ENCODE assay signal across 26 mouse cellular contexts in the genomic region with DNA sequence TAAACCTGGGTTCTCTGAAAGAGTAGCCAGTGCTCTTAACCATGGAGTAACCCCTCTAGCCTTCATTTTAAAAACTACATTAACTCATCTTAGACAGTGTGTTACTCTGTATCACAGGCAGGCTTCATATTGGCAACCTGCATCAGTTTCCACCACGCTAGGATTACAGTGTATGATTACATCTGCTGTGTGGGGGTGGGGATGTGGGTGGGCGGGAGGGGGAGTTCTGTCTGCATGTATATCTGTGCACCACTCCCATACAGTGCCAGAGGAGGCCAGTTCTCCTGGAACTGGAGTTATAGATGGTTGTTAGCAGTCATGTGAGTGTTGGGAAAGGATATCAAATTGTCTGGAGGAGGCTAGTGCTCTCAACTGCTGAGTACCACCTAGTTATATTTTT. TPM values are rescaled to one million over a fixed set of nuclear protein-coding genes. Genes with fewer than 3 reads are reported as not detected.
DNase-seq lines count a peak whose midpoint lies in the region; ATAC-seq and TF ChIP-seq lines count a peak whose summit lies in the region.
"Had no signal": no experiment of that assay in that cellular context is flagged by ENCODE, and none has a peak within 500 bp of the region (broad histone marks: within the 10 kb centered on the region; RNA-seq: fewer than 3 reads in every experiment).

No protein-coding gene starts in this region.

- H3K9ac ChIP-seq in MEL (ENCODE audit: control insufficient read depth, low read depth, low read length, poor library complexity, severe bottlenecking), result no peak overlapping the region
- H3K9ac ChIP-seq in liver, embryonic 13.5 days, result peak overlapping the region; percentile 18
- no peak overlapping the region for H3K9ac ChIP-seq in stomach, embryonic 15.5 days
- H3K9ac ChIP-seq: embryonic facial prominence, embryonic 12.5 days; heart, embryonic 15.5 days; limb, embryonic 12.5 days; midbrain, embryonic 13.5 days had no signal

- 18% methylated on average over 2 of the region's 2 CpGs for WGBS in liver, embryonic 13.5 days (ENCODE audit: insufficient replicate concordance)
- 65% methylated on average over 2 of the region's 2 CpGs for WGBS in stomach, embryonic 15.5 days

- peaks cover 17 to 34% of the 10 kb centered on the region in 2 experiments for H3K4me1 ChIP-seq in MEL (ENCODE audit: control insufficient read depth in 1 of 2, insufficient read depth in 2 of 2, low read length in 2 of 2)
- H3K4me1 ChIP-seq in embryonic fibroblast, embryonic 13.5 days (ENCODE audit: control insufficient read depth, insufficient read depth, low read length), result peaks cover 8% of the 10 kb centered on the region
- peaks cover 40% of the 10 kb centered on the region for H3K4me1 ChIP-seq in liver, embryonic 13.5 days (replicated peaks)
- H3K4me1 ChIP-seq in stomach, embryonic 15.5 days, result no peaks in the 10 kb centered on the region
- H3K4me1 ChIP-seq: embryonic facial prominence, embryonic 12.5 days; forebrain, embryonic 10.5 days; heart, embryonic 15.5 days; limb, embryonic 12.5 days; midbrain, embryonic 13.5 days had no signal

- TF ChIP-seq RAD21 in MEL (IDR thresholded peaks at IDR 0.05; ENCODE audit: low read depth, low read length), result no peak

- no peak for TF ChIP-seq CTCF in MEL (IDR thresholded peaks at IDR 0.05 in 2 of 3, conservative IDR thresholded peaks at IDR 0.05 in 1 of 3; ENCODE audit: control insufficient read depth in 1 of 3, insufficient read depth in 1 of 3, low read depth in 2 of 3, low read length in 3 of 3, poor library complexity in 1 of 3, severe bottlenecking in 1 of 3)
- no peak for TF ChIP-seq CTCF in embryonic fibroblast, embryonic 13.5 days (IDR thresholded peaks at IDR 0.05; ENCODE audit: borderline replicate concordance, insufficient read depth, low read length)

- H3K79me2 ChIP-seq in MEL (ENCODE audit: control insufficient read depth, insufficient read depth, low read length, poor library complexity), result no peaks in the 10 kb centered on the region

- no peak overlapping the region for H3K4me2 ChIP-seq in liver, embryonic 13.5 days
- no peak overlapping the region for H3K4me2 ChIP-seq in stomach, embryonic 15.5 days
- H3K4me2 ChIP-seq: embryonic facial prominence, embryonic 12.5 days; heart, embryonic 15.5 days; limb, embryonic 12.5 days; midbrain, embryonic 13.5 days had no signal

- peaks cover 9 to 42% of the 10 kb centered on the region in 2 experiments for H3K36me3 ChIP-seq in MEL (ENCODE audit: control insufficient read depth in 1 of 2, insufficient read depth in 2 of 2, low read length in 2 of 2)
- H3K36me3 ChIP-seq in liver, embryonic 13.5 days, result peaks cover 34% of the 10 kb centered on the region
- H3K36me3 ChIP-seq in stomach, embryonic 15.5 days, result no peaks in the 10 kb centered on the region
- H3K36me3 ChIP-seq: heart, embryonic 15.5 days had no signal

- no peak for TF ChIP-seq POLR2A in MEL (IDR thresholded peaks at IDR 0.05; ENCODE audit: control insufficient read depth in 1 of 2, insufficient read depth in 1 of 2, low read depth in 1 of 2, low read length in 2 of 2, poor library complexity in 1 of 2)
- no peak for TF ChIP-seq POLR2A in embryonic fibroblast, embryonic 13.5 days (IDR thresholded peaks at IDR 0.05; ENCODE audit: low read depth, low read length)

- ATAC-seq in liver, embryonic 13.5 days (ENCODE audit: low read depth), result peak; percentile 89
- peak; percentile 39; the same call in 1 of the 2 replicates for ATAC-seq in stomach, embryonic 15.5 days (ENCODE audit: insufficient read depth, low FRiP score, low read depth)
- ATAC-seq: forebrain, embryonic 16.5 days; hindbrain, embryonic 16.5 days; midbrain, embryonic 13.5 days had no signal

- no peaks in the 10 kb centered on the region for H3K9me3 ChIP-seq in MEL (replicated peaks; ENCODE audit: insufficient read depth, low read length)
- H3K9me3 ChIP-seq in liver, embryonic 13.5 days (replicated peaks), result no peaks in the 10 kb centered on the region
- no peaks in the 10 kb centered on the region for H3K9me3 ChIP-seq in stomach, embryonic 15.5 days
- H3K9me3 ChIP-seq: embryonic facial prominence, embryonic 12.5 days; forebrain, embryonic 10.5 days; heart, embryonic 15.5 days; limb, embryonic 12.5 days; midbrain, embryonic 13.5 days had no signal

- TF ChIP-seq EP300 in MEL (IDR thresholded peaks at IDR 0.05; ENCODE audit: low read depth in 1 of 2, low read length in 2 of 2), result peak in 1 of 2 experiments; percentile 60; a peak in 1 of 4 replicates

- DNase-seq in MEL (ENCODE audit: low read depth, low spot score), result peak; percentile 45
- no peak for DNase-seq in liver, embryonic 13.5 days
- no peak for DNase-seq in layer of hippocampus, postnatal 36 days
- no peak for DNase-seq in adrenal gland, postnatal 14 days
- DNase-seq in adrenal gland, postnatal 36 days, result no peak
- DNase-seq: cerebellum, adult 11 months; cerebellum, adult 9-11 months; embryo, embryonic 11 days; kidney, adult 18-20 months; kidney, postnatal 4 days; lung, adult 2 months; lung, postnatal 10 days; retina, postnatal 1 day; right cerebral cortex, postnatal 14 days; thymus, postnatal 14 days had no signal

- no peak overlapping the region for H3K4me3 ChIP-seq in MEL (ENCODE audit: control insufficient read depth in 1 of 2, insufficient read depth in 1 of 2, low read depth in 2 of 2, low read length in 2 of 2)
- H3K4me3 ChIP-seq in embryonic fibroblast, embryonic 13.5 days (ENCODE audit: insufficient read depth, low read length), result no peak overlapping the region
- no peak overlapping the region for H3K4me3 ChIP-seq in liver, embryonic 13.5 days (replicated peaks)
- no peak overlapping the region for H3K4me3 ChIP-seq in stomach, embryonic 15.5 days (replicated peaks)
- H3K4me3 ChIP-seq: embryonic facial prominence, embryonic 12.5 days; forebrain, embryonic 10.5 days; heart, embryonic 15.5 days; limb, embryonic 12.5 days; midbrain, embryonic 13.5 days had no signal

- H3K27ac ChIP-seq in MEL (ENCODE audit: control insufficient read depth, low read depth, low read length), result peak overlapping the region; percentile 68
- peak overlapping the region; percentile 90 for H3K27ac ChIP-seq in embryonic fibroblast, embryonic 13.5 days (ENCODE audit: insufficient read depth, low read length)
- peak overlapping the region; percentile 73 for H3K27ac ChIP-seq in liver, embryonic 13.5 days
- no peak overlapping the region for H3K27ac ChIP-seq in stomach, embryonic 15.5 days
- H3K27ac ChIP-seq: embryonic facial prominence, embryonic 12.5 days; forebrain, embryonic 10.5 days; heart, embryonic 15.5 days; kidney, postnatal 0 days; limb, embryonic 12.5 days; macrophage; midbrain, embryonic 13.5 days had no signal

- no peaks in the 10 kb centered on the region for H3K27me3 ChIP-seq in MEL (ENCODE audit: control insufficient read depth in 1 of 2, insufficient read depth in 2 of 2, low read length in 2 of 2)
- no peaks in the 10 kb centered on the region for H3K27me3 ChIP-seq in liver, embryonic 13.5 days
- no peaks in the 10 kb centered on the region for H3K27me3 ChIP-seq in stomach, embryonic 15.5 days (replicated peaks)
- H3K27me3 ChIP-seq: embryonic facial prominence, embryonic 12.5 days; heart, embryonic 15.5 days; limb, embryonic 12.5 days; midbrain, embryonic 13.5 days had no signal

TF ChIP-seq in MEL, 35 proteins besides CTCF, POLR2A, EP300 and RAD21:
- TF ChIP-seq TBP (IDR thresholded peaks at IDR 0.05; ENCODE audit: low read depth, low read length) (0 out of 2 replicates have a peak, but pooled peaks have one; percentile 7), ETS1 (IDR thresholded peaks at IDR 0.05; ENCODE audit: low read depth, low read length) (peak; percentile 16; the same call in 1 of the 2 replicates), USF2 (IDR thresholded peaks at IDR 0.05; ENCODE audit: borderline replicate concordance in 1 of 2, insufficient read depth in 1 of 2, low read depth in 1 of 2, low read length in 2 of 2) (no peak), GATA1 (IDR thresholded peaks at IDR 0.05; ENCODE audit: low read depth, low read length) (0 out of 2 replicates have a peak, but pooled peaks have one; percentile 6), TCF12 (IDR thresholded peaks at IDR 0.05; ENCODE audit: low read depth, low read length) (peak; percentile 37; the same call in 1 of the 2 replicates), UBTF (IDR thresholded peaks at IDR 0.05; ENCODE audit: borderline replicate concordance, insufficient read depth, low read depth, low read length) (no peak)

RNA-seq across cellular contexts. Expression of a gene that starts 55.2 kb away (rescaled TPM):
- total RNA-seq in MEL (2012; rRNA removed), result 61.8 and 64.4 TPM in 2 replicates
- 10 to 100 TPM in 1 of 2 experiments, not detected in 1; 94.9 TPM for polyA plus RNA-seq in MEL (2012; ENCODE audit: insufficient read depth in 1 of 2, insufficient read length in 2 of 2, low read depth in 1 of 2, low replicate concordance in 2 of 2, missing spikeins in 1 of 2)
- polyA plus RNA-seq in embryonic fibroblast, embryonic 13.5 days (2011; ENCODE audit: insufficient read length, low read depth, missing spikeins), result 525 and 577 TPM in 2 replicates
- polyA plus RNA-seq in liver, embryonic 13.5 days (2015; fragmentation: Nextera tagmentation; extraction: Ambion mirVana), result 89.2 and 103 TPM in 2 replicates
- polyA plus RNA-seq in stomach, embryonic 15.5 days (2015; fragmentation: Nextera tagmentation; extraction: Ambion mirVana), result 144 and 153 TPM in 2 replicates
- 100 to 1,000 TPM; 119 to 137 TPM for total RNA-seq in layer of hippocampus, postnatal 36 days (2021)
- total RNA-seq in adrenal gland, postnatal 14 days (2021), result 118 and 119 TPM in 2 replicates
- 100 to 1,000 TPM in 1 of 2 experiments, 10 to 100 TPM in 1; 96.3 to 185 TPM for total RNA-seq in adrenal gland, postnatal 36 days (2021)

RNA-seq across cellular contexts. Expression of a gene that starts 55.3 kb away (rescaled TPM):
- total RNA-seq in MEL (2012; rRNA removed), result 37.3 and 40.3 TPM in 2 replicates
- 10 to 100 TPM in 1 of 2 experiments, not detected in 1; 30.0 TPM for polyA plus RNA-seq in MEL (2012; ENCODE audit: insufficient read depth in 1 of 2, insufficient read length in 2 of 2, low read depth in 1 of 2, low replicate concordance in 2 of 2, missing spikeins in 1 of 2)
- polyA plus RNA-seq in embryonic fibroblast, embryonic 13.5 days (2011; ENCODE audit: insufficient read length, low read depth, missing spikeins), result 18.3 and 19.1 TPM in 2 replicates
- 23.0 and 23.3 TPM in 2 replicates for polyA plus RNA-seq in liver, embryonic 13.5 days (2015; fragmentation: Nextera tagmentation; extraction: Ambion mirVana)
- 30.3 and 31.9 TPM in 2 replicates for polyA plus RNA-seq in stomach, embryonic 15.5 days (2015; fragmentation: Nextera tagmentation; extraction: Ambion mirVana)
- total RNA-seq in layer of hippocampus, postnatal 36 days (2021), result 10 to 100 TPM; 10.1 to 10.3 TPM
- total RNA-seq in adrenal gland, postnatal 14 days (2021), result 16.4 and 17.4 TPM in 2 replicates
- 10 to 100 TPM; 14.1 to 17.4 TPM for total RNA-seq in adrenal gland, postnatal 36 days (2021)
